Mouse (Mus musculus) urinary bladder, adult 18-20 months (tissue): ENCODE data around the gene Atp2a3.

Experiments
- DNase-seq, 2 experiments: peaks; one replicate each; pipeline ENCODE4 v3.0.0; 2022; ENCODE audit warnings: low spot score in 2 of 2, mixed read lengths in 2 of 2

Gene Atp2a3

GRCm38 (mm10) chr11:73036889-73037288 lies 75.9 kb downstream of the Atp2a3 start:
- DNase-seq: no peak

- no peak for DNase-seq
These were observed 76.7 kb downstream of the Atp2a3 start for GRCm38 (mm10) chr11:73037691-73038090.

GRCm38 (mm10) chr11:73039102-73039799 lies 78.3 kb downstream of the Atp2a3 start:
- DNase-seq: no peak
